Mouse (Mus musculus): ENCODE results near the gene Lig3. TPM values are rescaled to one million over a fixed set of nuclear protein-coding genes. Genes with fewer than 3 reads are reported as not detected.
A peak's percentile ranks its signal among the peaks of the same experiment; 100 is the strongest.

Gene Lig3
- 28.3 and 30.8 TPM in 2 replicates for polyA plus RNA-seq (2015; fragmentation: Nextera tagmentation; extraction: Ambion mirVana)

- Histone ChIP-seq H3K27me3 (no peaks in the 10 kb centered on the region), H3K4me3 (peak within 1 kb of the TSS; percentile 99), H3K4me1 (peaks cover 26% of the 10 kb centered on the region), H3K4me2 (peak within 1 kb of the TSS; percentile 71), H3K9ac (peak within 1 kb of the TSS; percentile 98), H3K9me3 (no peaks in the 10 kb centered on the region), H3K36me3 (peaks cover 26% of the 10 kb centered on the region), H3K27ac (peak within 1 kb of the TSS; percentile 98)
- peak; percentile 95 for ATAC-seq (ENCODE audit: borderline replicate concordance, extremely low read depth, low FRiP score, low TSS enrichment)
- under 1% methylated on average over 65 of the region's 90 CpGs for WGBS
These were observed at the start of gene Lig3 for GRCm38 (mm10) chr11:82780983-82781903. Gene Lig3 (plus strand): TSS chr11:82781108.

GRCm38 (mm10) chr11:82734227-82734626 is 46.7 kb upstream of the Lig3 start:
- Histone ChIP-seq H3K4me1 (no peaks in the 10 kb centered on the region), H3K27ac (no peak overlapping the region), H3K27me3 (no peaks in the 10 kb centered on the region), H3K9ac (no peak overlapping the region), H3K4me2 (no peak overlapping the region), H3K4me3 (no peak overlapping the region), H3K36me3 (no peaks in the 10 kb centered on the region), H3K9me3 (no peaks in the 10 kb centered on the region)
- no peak for ATAC-seq (ENCODE audit: borderline replicate concordance, extremely low read depth, low FRiP score, low TSS enrichment)

GRCm38 (mm10) chr11:82739006-82739405 is 41.9 kb upstream of the Lig3 start:
- Histone ChIP-seq H3K9me3 (no peaks in the 10 kb centered on the region), H3K4me1 (no peaks in the 10 kb centered on the region), H3K9ac (no peak overlapping the region), H3K36me3 (no peaks in the 10 kb centered on the region), H3K4me2 (no peak overlapping the region), H3K4me3 (no peak overlapping the region), H3K27ac (no peak overlapping the region), H3K27me3 (no peaks in the 10 kb centered on the region)
- no peak for ATAC-seq (ENCODE audit: borderline replicate concordance, extremely low read depth, low FRiP score, low TSS enrichment)

GRCm38 (mm10) chr11:82746138-82746537 is 34.8 kb upstream of the Lig3 start:
- ATAC-seq (ENCODE audit: borderline replicate concordance, extremely low read depth, low FRiP score, low TSS enrichment), result no peak
- H3K4me1 ChIP-seq, result no peaks in the 10 kb centered on the region
- no peaks in the 10 kb centered on the region for H3K9me3 ChIP-seq
- no peaks in the 10 kb centered on the region for H3K27me3 ChIP-seq
- no peak overlapping the region for H3K27ac ChIP-seq
- H3K9ac ChIP-seq, result no peak overlapping the region
- no peak overlapping the region for H3K4me3 ChIP-seq
- no peaks in the 10 kb centered on the region for H3K36me3 ChIP-seq
- 28% methylated on average over 6 of the region's 6 CpGs for WGBS
- H3K4me2 ChIP-seq, result no peak overlapping the region

GRCm38 (mm10) chr11:82746857-82747366 is 34.0 kb upstream of the Lig3 start:
- Histone ChIP-seq H3K27ac (no peak overlapping the region), H3K4me1 (no peaks in the 10 kb centered on the region), H3K4me3 (no peak overlapping the region), H3K27me3 (no peaks in the 10 kb centered on the region), H3K4me2 (no peak overlapping the region), H3K9me3 (no peaks in the 10 kb centered on the region), H3K9ac (no peak overlapping the region), H3K36me3 (no peaks in the 10 kb centered on the region)
- 70% methylated on average over 8 of the region's 8 CpGs for WGBS
- no peak for ATAC-seq (ENCODE audit: borderline replicate concordance, extremely low read depth, low FRiP score, low TSS enrichment)

GRCm38 (mm10) chr11:82752349-82753115 is 28.4 kb upstream of the Lig3 start:
- Histone ChIP-seq H3K27ac (no peak overlapping the region), H3K4me3 (no peak overlapping the region), H3K4me2 (no peak overlapping the region), H3K27me3 (no peaks in the 10 kb centered on the region), H3K36me3 (no peaks in the 10 kb centered on the region), H3K9me3 (no peaks in the 10 kb centered on the region), H3K4me1 (no peaks in the 10 kb centered on the region), H3K9ac (no peak overlapping the region)
- no peak for ATAC-seq (ENCODE audit: borderline replicate concordance, extremely low read depth, low FRiP score, low TSS enrichment)
- WGBS, result 65% methylated on average over 6 of the region's 6 CpGs

- Histone ChIP-seq H3K4me3 (no peak overlapping the region), H3K36me3 (no peaks in the 10 kb centered on the region), H3K9ac (no peak overlapping the region), H3K9me3 (no peaks in the 10 kb centered on the region), H3K4me2 (no peak overlapping the region), H3K4me1 (no peaks in the 10 kb centered on the region), H3K27me3 (0 out of 2 replicates have a peak, but pooled peaks cover 8% of the 10 kb centered on the region), H3K27ac (no peak overlapping the region)
- WGBS, result 73% methylated on average over 1 of the region's 1 CpGs
- ATAC-seq (ENCODE audit: borderline replicate concordance, extremely low read depth, low FRiP score, low TSS enrichment), result no peak
These were observed 25.0 kb upstream of the Lig3 start for GRCm38 (mm10) chr11:82755919-82756318.

GRCm38 (mm10) chr11:82762286-82762829 is 18.6 kb upstream of the Lig3 start:
- ATAC-seq (ENCODE audit: borderline replicate concordance, extremely low read depth, low FRiP score, low TSS enrichment), result no peak
- WGBS, result 83% methylated on average over 6 of the region's 6 CpGs
- Histone ChIP-seq H3K4me3 (no peak overlapping the region), H3K9ac (no peak overlapping the region), H3K4me2 (no peak overlapping the region), H3K4me1 (peaks cover 22% of the 10 kb centered on the region), H3K9me3 (no peaks in the 10 kb centered on the region), H3K36me3 (no peaks in the 10 kb centered on the region), H3K27me3 (0 out of 2 replicates have a peak, but pooled peaks cover 8% of the 10 kb centered on the region), H3K27ac (no peak overlapping the region)

- Histone ChIP-seq H3K9me3 (no peaks in the 10 kb centered on the region), H3K4me2 (peak overlapping the region; percentile 83), H3K4me1 (peaks cover 22% of the 10 kb centered on the region), H3K27me3 (0 out of 2 replicates have a peak, but pooled peaks cover 4% of the 10 kb centered on the region), H3K4me3 (peak overlapping the region; percentile 87), H3K27ac (peak overlapping the region; percentile 91; the same call in 1 of the 2 replicates), H3K36me3 (no peaks in the 10 kb centered on the region), H3K9ac (peak overlapping the region; percentile 85)
- no peak for ATAC-seq (ENCODE audit: borderline replicate concordance, extremely low read depth, low FRiP score, low TSS enrichment)
- WGBS, result 8% methylated on average over 4 of the region's 4 CpGs
These were observed 17.6 kb upstream of the Lig3 start for GRCm38 (mm10) chr11:82763261-82763660.

- ATAC-seq (ENCODE audit: borderline replicate concordance, extremely low read depth, low FRiP score, low TSS enrichment), result peak; percentile 99
- Histone ChIP-seq H3K27me3 (0 out of 2 replicates have a peak, but pooled peaks cover 3% of the 10 kb centered on the region), H3K9ac (peak within 1 kb of the TSS; percentile 85), H3K4me3 (peak within 1 kb of the TSS; percentile 87), H3K4me1 (peaks cover 22% of the 10 kb centered on the region), H3K36me3 (peaks cover 4% of the 10 kb centered on the region), H3K4me2 (peak within 1 kb of the TSS; percentile 83), H3K27ac (peak within 1 kb of the TSS; percentile 91), H3K9me3 (no peaks in the 10 kb centered on the region)
- WGBS, result under 1% methylated on average over 44 of the region's 44 CpGs
These were observed 17.0 kb upstream of the Lig3 start, which contains the start of the genes Cct6b and Zfp830 for GRCm38 (mm10) chr11:82763742-82764437. Gene Cct6b (minus strand): TSS chr11:82764321. Gene Zfp830 (plus strand): TSS chr11:82764345.

GRCm38 (mm10) chr11:82764438-82764924 is 16.4 kb upstream of the Lig3 start:
- under 1% methylated on average over 28 of the region's 28 CpGs for WGBS
- Histone ChIP-seq H3K27me3 (no peaks in the 10 kb centered on the region), H3K9me3 (no peaks in the 10 kb centered on the region), H3K27ac (peak overlapping the region; percentile 91), H3K36me3 (peaks cover 6% of the 10 kb centered on the region), H3K4me1 (peaks cover 22% of the 10 kb centered on the region), H3K4me2 (peak overlapping the region; percentile 83), H3K9ac (peak overlapping the region; percentile 85), H3K4me3 (peak overlapping the region; percentile 87)
- peak; percentile 66; the same call in 1 of the 2 replicates for ATAC-seq (ENCODE audit: borderline replicate concordance, extremely low read depth, low FRiP score, low TSS enrichment)

All from lung, embryonic 15.5 days (tissue).